Mouse (Mus musculus): Measurements from ENCODE around the gene Lrrfip2. TPM values are rescaled to one million over a fixed set of nuclear protein-coding genes. Genes with fewer than 3 reads are reported as not detected.
A peak's percentile ranks its signal among the peaks of the same experiment; 100 is the strongest.

Lrrfip2 gene
- total RNA-seq, 2 experiments from 2014 or later = 132 to 133 TPM

DNA sequence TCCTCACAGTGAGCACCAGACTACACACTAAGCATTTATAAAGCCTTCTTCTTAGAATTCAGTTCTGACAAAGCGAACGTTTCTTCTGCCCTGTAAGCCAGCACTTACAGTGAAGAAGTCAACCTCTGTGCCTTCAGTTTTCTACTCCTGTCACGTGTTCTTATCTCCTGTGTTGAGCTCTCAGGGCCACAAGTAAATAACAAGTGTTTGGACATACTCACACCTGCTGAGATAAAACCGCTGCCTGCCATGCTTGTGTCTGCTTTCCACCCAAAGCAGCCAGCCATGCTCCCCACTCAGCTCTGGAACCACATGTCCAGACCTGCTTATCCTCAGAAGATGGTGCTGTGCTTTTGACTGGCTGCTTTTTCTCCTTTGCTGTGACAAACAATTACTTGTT is 49.2 kb downstream of the Lrrfip2 start:
- DNase-seq = no peak

GRCm38 (mm10) chr9:111170430-111170829 is 53.0 kb downstream of the Lrrfip2 start:
- DNase-seq = no peak

GRCm38 (mm10) chr9:111174071-111174470 is 56.7 kb downstream of the Lrrfip2 start:
- DNase-seq = no peak

- no peak for DNase-seq
Measured at GRCm38 (mm10) chr9:111178971-111179370, 61.6 kb downstream of the Lrrfip2 start.

DNA sequence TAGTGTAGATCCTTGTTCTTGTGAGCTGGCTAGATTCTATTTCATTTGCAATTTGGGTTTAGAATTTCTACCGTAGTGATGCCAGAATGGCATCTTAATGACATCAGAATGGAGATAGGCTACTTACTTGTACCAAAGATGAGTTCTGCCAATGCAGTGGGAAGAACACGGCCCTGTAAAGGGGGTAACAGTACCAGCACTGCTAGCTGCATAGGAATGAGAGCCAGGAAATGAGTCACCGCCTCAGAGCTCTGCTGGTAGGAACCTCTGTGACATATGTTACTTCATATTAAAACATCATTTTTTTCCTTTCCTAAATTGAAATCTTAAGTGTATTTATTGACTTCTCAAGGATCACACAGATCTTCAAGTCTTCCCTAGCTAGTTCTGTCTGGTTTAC is 64.8 kb downstream of the Lrrfip2 start:
- DNase-seq = no peak

DNA sequence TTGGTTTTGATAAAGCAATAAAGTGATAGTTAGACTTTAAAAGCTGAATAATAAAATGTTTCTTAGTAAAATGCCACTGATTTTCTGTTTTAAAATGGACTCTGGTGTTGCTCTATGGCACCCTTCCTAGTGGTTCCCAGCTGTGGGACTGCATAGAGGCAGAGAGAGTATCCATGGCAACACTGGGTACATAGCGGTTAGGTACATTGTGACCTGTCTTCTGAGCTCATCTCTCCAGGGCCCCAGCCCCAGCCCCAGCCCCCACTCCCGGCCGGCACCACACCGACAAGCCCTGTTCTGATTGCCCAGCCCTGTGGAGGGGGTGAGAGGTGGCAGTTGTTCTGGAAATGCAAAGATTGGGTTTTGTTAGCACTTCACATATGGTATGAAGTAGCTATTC is 67.5 kb downstream of the Lrrfip2 start:
- no peak for DNase-seq

GRCm38 (mm10) chr9:111186861-111187260 is 69.5 kb downstream of the Lrrfip2 start:
- DNase-seq = no peak

DNA sequence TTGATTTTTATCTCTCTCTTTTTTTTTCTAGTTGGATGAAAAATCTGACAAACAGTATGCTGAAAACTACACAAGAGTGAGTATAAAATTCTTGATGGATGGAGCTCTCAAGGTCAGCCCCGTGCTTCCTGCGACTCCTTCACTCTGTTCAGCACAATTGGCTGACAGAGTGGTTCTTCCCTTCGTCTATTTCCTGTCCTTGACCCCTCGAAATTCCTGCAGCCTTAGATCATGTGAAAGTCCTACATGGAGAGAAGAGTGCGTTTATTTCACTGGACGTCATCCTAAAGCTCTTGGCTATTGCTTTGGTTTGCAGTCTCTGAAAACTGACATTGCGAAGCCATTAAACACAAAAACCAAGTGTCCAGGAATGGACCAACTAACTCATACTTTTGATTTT is 71.3 kb downstream of the Lrrfip2 start:
- DNase-seq = peak; percentile 25

GRCm38 (mm10) chr9:111193211-111193610 is 75.8 kb downstream of the Lrrfip2 start:
- DNase-seq = no peak

GRCm38 (mm10) chr9:111197116-111197515 is 79.7 kb downstream of the Lrrfip2 start:
- DNase-seq = no peak

- no peak for DNase-seq
Measured at GRCm38 (mm10) chr9:111197712-111198111, 80.3 kb downstream of the Lrrfip2 start.

DNA sequence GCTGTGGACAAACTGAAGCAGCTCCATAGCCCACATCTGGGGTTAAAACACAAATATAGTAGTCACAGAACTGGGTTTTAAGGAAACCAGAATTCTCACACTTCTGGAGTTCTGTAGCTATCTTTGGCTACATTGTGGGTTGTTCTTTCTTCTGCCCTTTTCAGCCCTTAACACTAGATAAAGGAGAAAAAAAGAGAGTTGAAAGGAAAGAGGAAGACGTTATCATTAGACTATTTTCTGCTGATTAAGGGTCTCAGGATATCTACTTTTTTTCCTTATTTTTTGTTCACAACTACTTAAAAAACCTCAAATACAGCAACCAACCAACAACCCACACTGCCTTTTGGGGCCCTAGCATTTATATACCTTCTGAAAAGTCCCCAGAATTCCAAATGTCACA is 80.9 kb downstream of the Lrrfip2 start:
- DNase-seq = no peak

- no peak for DNase-seq
Measured at GRCm38 (mm10) chr9:111200208-111200607, 82.8 kb downstream of the Lrrfip2 start.

DNA sequence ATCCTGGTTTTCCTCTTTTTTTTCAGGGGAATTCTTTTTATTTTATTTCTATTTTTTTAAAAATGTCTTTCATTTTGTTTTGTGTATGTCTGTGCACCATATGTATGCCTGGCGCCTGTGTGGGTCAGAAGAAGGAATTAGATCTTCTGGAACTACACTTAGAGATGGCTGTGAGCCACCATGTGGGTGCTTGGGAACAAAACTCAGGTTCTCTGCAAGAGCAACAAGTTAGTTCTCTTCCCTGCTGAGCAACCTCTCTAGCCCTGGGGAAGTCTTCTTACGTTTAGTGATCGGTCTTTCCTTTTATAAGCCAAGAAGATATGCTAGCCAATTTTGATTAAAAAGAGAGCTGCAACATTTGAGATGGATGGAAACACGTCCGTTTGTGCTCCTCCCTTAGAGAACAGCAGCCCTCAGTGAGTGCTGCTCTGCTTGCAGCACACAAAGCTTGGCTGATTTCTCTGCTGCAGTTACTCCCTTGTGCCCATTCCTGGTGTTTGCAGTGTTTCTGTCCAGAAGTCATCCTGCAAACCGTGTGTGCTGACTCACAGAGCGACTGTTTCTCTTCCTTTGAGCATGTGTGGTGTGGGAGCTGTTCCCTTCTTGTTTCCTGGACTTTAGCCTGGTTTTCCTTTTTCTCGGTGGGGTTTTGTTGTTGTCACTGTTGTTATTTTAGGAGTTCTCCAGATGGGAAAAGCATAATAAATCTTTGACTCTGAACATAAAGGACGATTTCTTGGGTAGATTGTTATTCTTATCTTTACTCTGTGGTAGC is 87.4 kb downstream of the Lrrfip2 start:
- DNase-seq = no peak

DNA sequence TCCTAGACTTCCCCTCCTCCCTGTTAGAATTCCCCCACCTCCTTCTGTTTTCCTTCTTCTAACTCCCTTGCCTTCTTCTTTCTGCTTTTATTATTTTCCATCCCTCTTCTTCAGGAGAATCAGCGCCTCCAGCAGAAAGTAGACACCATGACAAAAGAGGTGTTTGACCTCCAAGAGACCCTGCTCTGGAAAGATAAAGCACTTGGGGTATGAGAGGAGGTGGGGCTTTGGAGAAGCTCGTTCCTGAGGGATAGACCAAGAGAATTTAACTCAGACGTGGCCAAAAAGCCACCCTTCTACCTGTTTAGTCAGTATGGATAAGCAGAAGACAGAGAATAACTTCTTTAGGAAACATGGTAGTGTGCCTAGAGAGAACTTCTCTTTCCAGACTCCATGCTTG is 90.3 kb downstream of the Lrrfip2 start:
- DNase-seq = no peak

GRCm38 (mm10) chr9:111208185-111208584 is 90.8 kb downstream of the Lrrfip2 start:
- no peak for DNase-seq

DNA sequence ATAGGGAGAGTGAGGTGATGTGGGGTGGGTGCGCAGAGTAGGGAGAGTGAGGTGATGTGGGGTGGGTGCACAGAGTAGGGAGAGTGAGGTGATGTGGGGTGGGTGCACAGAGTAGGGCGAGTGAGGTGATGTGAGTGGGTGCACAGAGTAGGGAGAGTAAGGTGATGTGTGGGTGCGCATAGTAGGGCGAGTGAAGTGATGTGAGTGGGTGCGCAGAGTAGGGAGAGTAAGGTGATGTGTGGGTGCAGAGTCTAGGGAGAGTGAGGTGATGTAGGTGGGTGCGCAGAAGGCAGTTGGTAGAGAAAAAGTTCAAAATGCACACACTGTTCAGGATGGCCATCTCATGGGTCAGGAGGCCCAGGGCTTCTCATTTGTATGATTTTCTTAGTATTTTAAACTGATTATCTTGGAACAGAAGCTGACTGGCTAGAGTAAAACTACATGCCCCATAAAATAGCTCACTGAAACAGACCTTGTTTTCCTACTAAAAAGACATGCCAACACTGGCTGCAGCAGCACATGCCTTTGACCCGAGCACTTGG is 91.8 kb downstream of the Lrrfip2 start:
- no peak for DNase-seq

DNA sequence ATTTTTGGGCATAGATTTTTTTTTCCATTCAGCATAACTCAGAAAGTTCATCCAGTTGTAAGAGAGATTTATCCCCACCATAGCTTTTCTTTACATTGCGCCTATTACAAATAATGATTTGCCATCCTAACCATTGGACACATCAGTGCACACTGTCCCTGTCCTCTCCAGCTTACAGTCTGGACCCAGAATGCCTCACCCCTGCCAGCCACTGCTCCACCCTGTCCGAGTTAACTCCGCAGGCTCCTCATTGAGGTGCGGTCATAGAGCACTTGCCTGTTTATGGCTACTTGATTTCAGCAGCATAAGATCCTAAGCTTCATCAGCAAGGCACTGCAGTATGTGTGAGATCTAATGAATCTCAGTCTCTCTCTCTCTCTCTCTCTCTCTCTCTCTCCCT is 93.0 kb downstream of the Lrrfip2 start:
- DNase-seq = no peak

GRCm38 (mm10) chr9:111211122-111212041 is 94.0 kb downstream of the Lrrfip2 start:
- DNase-seq = no peak

- DNase-seq = peak; percentile 55
Measured at GRCm38 (mm10) chr9:111213501-111213900, 96.1 kb downstream of the Lrrfip2 start.

DNA sequence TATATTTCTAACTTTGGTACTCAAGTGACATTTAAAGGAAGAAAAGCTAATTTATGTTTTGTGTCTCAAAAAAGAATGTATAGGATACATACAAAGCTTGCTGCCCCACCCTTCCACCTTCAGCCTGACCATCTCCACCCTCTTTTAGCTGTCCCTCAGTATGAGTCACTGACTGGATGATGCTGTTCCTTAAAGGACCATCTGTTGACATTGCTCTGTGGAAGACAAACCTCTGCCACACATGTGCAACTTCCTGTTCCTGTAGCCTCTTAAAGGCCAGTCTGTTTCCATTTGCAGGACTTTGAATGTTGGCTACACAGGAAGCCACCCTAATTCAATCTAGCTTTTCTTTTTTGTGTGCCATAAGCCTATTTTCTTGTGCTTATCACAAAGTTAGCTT is 99.0 kb downstream of the Lrrfip2 start:
- DNase-seq = no peak

DNA sequence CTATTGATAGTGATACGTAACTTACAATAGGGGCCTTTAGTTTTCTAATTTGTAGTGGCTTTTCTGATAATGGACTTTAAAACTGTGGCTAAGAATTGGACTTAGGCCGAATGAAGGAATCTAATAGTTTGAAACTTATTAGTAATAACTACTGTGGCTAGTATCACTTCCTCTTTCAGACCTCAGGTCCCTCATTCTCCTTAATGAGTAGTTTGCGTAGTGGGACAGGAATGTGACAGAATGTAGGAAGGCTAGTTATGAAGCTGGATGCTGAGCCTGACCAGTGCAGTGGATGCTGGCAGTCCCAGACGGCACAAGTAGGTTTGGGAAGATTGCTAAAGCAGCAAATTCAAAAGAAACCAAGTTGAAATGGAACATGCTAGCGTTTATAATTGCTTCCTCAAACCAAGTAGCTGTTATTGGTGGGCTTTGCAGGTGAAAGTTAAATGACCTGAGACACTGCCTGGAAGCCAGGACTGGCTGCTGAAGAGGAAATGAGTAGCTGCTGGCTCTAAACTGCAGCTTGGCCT is 103.2 kb downstream of the Lrrfip2 start:
- no peak for DNase-seq

DNA sequence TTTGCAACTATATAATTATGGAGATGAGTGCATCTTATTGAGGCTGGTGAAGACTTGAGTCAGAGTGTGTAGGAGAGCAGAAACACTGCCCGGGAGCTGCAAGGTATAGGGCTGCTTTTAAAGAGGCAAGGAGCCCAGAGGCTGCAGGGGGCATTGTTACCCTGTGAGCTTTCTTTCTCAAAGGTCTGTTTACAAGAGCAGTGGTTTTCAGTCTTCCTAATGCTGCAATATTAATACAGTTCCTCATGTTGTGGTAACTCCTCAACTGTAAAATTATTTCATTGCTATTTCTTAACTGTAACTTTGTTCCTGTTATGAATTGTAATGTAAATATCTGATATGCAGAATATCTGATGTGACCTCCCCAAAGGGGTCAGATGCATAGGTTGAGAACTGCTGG is 104.2 kb downstream of the Lrrfip2 start:
- DNase-seq = no peak

Data from heart, postnatal 4 days (tissue).